Mouse (Mus musculus) C2C12 (cell line): ENCODE measurements at regions not wholly inside any gene's neighbourhood (a gene's known extent, or its start where the extent isn't known, plus 50 kb on each side); places are given as distances from the start of the nearest gene placed in this dataset.

Experiments
- H3K27me3 ChIP-seq: one replicate; pipeline ENCODE4 v1.6.1; 2011; ENCODE audit not compliant: control insufficient read depth, insufficient read depth, insufficient read length
- H3K36me3 ChIP-seq: one replicate; pipeline ENCODE4 v1.6.1; 2011; ENCODE audit not compliant: control insufficient read depth, insufficient read depth
- H3K4me3 ChIP-seq: one replicate; pipeline ENCODE4 v1.5.1; 2011; ENCODE audit warnings: mild to moderate bottlenecking, control low read depth; ENCODE audit not compliant: poor library complexity, insufficient read depth, severe bottlenecking
- H3K79me2 ChIP-seq: one replicate; pipeline ENCODE4 v1.6.1; 2011; ENCODE audit not compliant: control insufficient read depth, insufficient read depth
- H3K79me3 ChIP-seq: one replicate; pipeline ENCODE4 v1.6.1; 2011; ENCODE audit warnings: low read depth, control low read depth
- H3ac ChIP-seq: one replicate; pipeline ENCODE3; 2011; ENCODE audit warnings: low read depth; ENCODE audit not compliant: control insufficient read depth, insufficient read length
- CEBPB ChIP-seq: IDR thresholded peaks from one replicate; pipeline ENCODE4 v1.6.1; 2011; ENCODE audit warnings: low read depth, mild to moderate bottlenecking, control low read depth, moderate library complexity
- CTCF ChIP-seq: IDR thresholded peaks from one replicate; pipeline ENCODE4 v1.5.1; 2011; ENCODE audit not compliant: control insufficient read depth, insufficient read depth, insufficient read length
- FOSL1 ChIP-seq: IDR thresholded peaks from one replicate; pipeline ENCODE4 v1.8.0; 2011; ENCODE audit warnings: mild to moderate bottlenecking, low read length; ENCODE audit not compliant: poor library complexity, insufficient read depth, severe bottlenecking
- MAX ChIP-seq: IDR thresholded peaks from one replicate; pipeline ENCODE4 v1.6.1; 2011; ENCODE audit warnings: mild to moderate bottlenecking, control low read depth
- MYOD1 ChIP-seq: IDR thresholded peaks from one replicate; pipeline ENCODE4 v1.6.1; 2011; ENCODE audit warnings: low read depth; ENCODE audit not compliant: control insufficient read depth, insufficient read length
- MYOG ChIP-seq: IDR thresholded peaks from one replicate; pipeline ENCODE4 v1.6.1; 2011; ENCODE audit not compliant: control insufficient read depth, insufficient read length; ENCODE audit errors: extremely low read depth
- USF1 ChIP-seq: IDR thresholded peaks from one replicate; pipeline ENCODE4 v1.6.1; 2011; ENCODE audit warnings: low read depth, mild to moderate bottlenecking, control low read depth, moderate library complexity

DNA sequence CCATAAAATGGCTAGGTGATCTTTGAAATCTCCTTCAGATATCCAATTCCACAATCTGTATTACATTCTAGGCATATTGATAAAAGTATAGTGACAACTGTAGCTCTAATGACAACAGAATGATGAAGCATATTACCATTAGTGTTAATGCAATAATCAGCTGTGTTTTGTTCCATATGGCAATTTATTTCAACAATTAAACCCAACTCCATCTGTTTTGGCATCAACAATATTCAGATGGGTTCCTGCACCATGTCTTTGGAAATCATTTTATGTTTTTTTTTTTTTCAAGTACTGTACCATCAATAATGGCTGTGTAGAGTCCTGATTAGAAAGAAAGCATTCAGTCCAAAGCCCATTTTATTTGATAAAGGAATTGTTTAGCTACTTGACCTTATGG is 498.5 kb upstream of the Tmpo start:
- no peaks in the 10 kb centered on the region for H3K79me3 ChIP-seq
- no peak overlapping the region for H3ac ChIP-seq
- no peak overlapping the region for H3K4me3 ChIP-seq
- H3K36me3 ChIP-seq = no peaks in the 10 kb centered on the region
- TF ChIP-seq USF1 (no peak), MYOG (no peak), MAX (no peak), MYOD1 (no peak), FOSL1 (no peak), CTCF (no peak), CEBPB (no peak)
- H3K79me2 ChIP-seq = no peaks in the 10 kb centered on the region
- peaks cover 3% of the 10 kb centered on the region for H3K27me3 ChIP-seq

GRCm38 (mm10) chr10:91637911-91638310 is 456.8 kb upstream of the Tmpo start:
- Histone ChIP-seq H3K79me2 (no peaks in the 10 kb centered on the region), H3ac (no peak overlapping the region), H3K27me3 (no peaks in the 10 kb centered on the region), H3K4me3 (no peak overlapping the region), H3K36me3 (no peaks in the 10 kb centered on the region), H3K79me3 (no peaks in the 10 kb centered on the region)
- TF ChIP-seq MAX (no peak), MYOD1 (no peak), FOSL1 (no peak), CTCF (no peak), MYOG (no peak), USF1 (no peak), CEBPB (no peak)

GRCm38 (mm10) chr10:91628672-91629071 is 447.6 kb upstream of the Tmpo start:
- Histone ChIP-seq H3K79me2 (no peaks in the 10 kb centered on the region), H3K36me3 (no peaks in the 10 kb centered on the region), H3K27me3 (no peaks in the 10 kb centered on the region), H3K79me3 (no peaks in the 10 kb centered on the region), H3K4me3 (no peak overlapping the region), H3ac (no peak overlapping the region)
- TF ChIP-seq MYOG = no peak
- no peak for TF ChIP-seq MAX
- TF ChIP-seq FOSL1 = no peak
- TF ChIP-seq MYOD1 = no peak
- TF ChIP-seq CTCF = no peak
- no peak for TF ChIP-seq USF1
- TF ChIP-seq CEBPB = no peak

DNA sequence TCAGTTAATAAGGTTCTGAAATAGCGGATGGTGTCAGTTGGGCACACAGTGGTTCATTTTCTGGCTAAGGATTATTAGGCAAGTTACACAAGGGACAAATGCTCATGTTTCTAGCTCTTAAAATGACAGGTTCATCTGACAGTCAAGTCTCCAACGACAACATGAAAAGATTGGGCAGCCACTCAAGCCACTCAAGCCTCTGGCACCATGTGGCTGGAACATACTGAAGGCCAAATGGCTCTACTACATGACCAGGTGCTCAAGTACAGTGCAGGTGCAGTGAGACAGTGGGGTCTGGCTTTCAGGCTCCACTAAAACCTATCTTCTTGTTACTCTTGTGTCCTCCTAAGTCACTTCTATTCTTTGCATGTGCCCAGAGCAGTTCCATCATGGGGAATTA is 441.2 kb upstream of the Tmpo start:
- Histone ChIP-seq H3K79me3 (no peaks in the 10 kb centered on the region), H3K36me3 (no peaks in the 10 kb centered on the region), H3ac (no peak overlapping the region), H3K4me3 (no peak overlapping the region), H3K79me2 (no peaks in the 10 kb centered on the region), H3K27me3 (peaks cover 4% of the 10 kb centered on the region)
- no peak for TF ChIP-seq CEBPB
- TF ChIP-seq USF1 = no peak
- TF ChIP-seq MYOG = no peak
- TF ChIP-seq MAX = no peak
- no peak for TF ChIP-seq FOSL1
- no peak for TF ChIP-seq MYOD1
- no peak for TF ChIP-seq CTCF

DNA sequence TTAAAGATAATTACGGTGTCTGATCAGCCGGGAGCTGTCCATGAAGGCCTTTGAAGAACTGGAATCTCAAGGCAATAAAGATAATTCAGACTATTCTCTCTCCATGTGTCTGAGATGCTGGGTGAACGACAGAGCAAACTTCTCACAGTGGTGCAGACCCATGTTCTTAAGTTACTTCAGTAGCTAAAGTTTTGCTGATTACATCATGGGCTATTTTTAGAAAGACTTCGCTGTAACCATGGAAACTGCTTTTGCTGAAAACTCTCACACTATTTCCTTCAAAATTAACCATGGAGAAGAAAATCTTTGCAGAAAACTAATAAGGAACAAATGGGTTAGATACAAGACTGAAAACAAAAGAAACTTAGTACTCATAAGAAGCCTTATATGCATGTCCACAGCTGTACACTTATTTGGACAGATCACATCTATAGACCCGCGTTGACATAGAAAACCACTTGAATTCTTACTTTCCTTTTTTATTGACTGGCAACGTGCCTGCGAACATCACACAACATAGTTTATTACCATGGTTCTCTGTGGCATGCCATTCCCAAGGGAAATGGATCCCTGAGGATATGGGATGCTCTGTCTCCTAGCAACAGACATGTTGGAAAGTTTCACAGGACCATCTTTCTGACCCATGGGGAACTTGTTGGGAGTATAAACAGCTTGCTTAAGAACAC is 432.8 kb upstream of the Tmpo start:
- TF ChIP-seq USF1 = no peak
- TF ChIP-seq CTCF = no peak
- TF ChIP-seq FOSL1 = no peak
- TF ChIP-seq MYOD1 = no peak
- no peak for TF ChIP-seq MYOG
- no peak for TF ChIP-seq CEBPB
- no peak for TF ChIP-seq MAX
- no peaks in the 10 kb centered on the region for H3K36me3 ChIP-seq
- H3K79me2 ChIP-seq = no peaks in the 10 kb centered on the region
- no peak overlapping the region for H3K4me3 ChIP-seq
- peaks cover 4% of the 10 kb centered on the region for H3K27me3 ChIP-seq
- H3K79me3 ChIP-seq = no peaks in the 10 kb centered on the region
- H3ac ChIP-seq = no peak overlapping the region

- no peaks in the 10 kb centered on the region for H3K79me3 ChIP-seq
- H3ac ChIP-seq = no peak overlapping the region
- no peaks in the 10 kb centered on the region for H3K27me3 ChIP-seq
- H3K4me3 ChIP-seq = no peak overlapping the region
- H3K79me2 ChIP-seq = no peaks in the 10 kb centered on the region
- no peaks in the 10 kb centered on the region for H3K36me3 ChIP-seq
- TF ChIP-seq CTCF (no peak), USF1 (no peak), FOSL1 (no peak), MYOD1 (no peak), MAX (no peak)
Measured at GRCm38 (mm10) chr10:91612052-91612451, 430.9 kb upstream of the Tmpo start.
